Mouse (Mus musculus): ENCODE measurements at regions not wholly inside any gene's neighbourhood (a gene's known extent, or its start where the extent isn't known, plus 50 kb on each side); places are given as distances from the start of the nearest gene placed in this dataset.

DNA sequence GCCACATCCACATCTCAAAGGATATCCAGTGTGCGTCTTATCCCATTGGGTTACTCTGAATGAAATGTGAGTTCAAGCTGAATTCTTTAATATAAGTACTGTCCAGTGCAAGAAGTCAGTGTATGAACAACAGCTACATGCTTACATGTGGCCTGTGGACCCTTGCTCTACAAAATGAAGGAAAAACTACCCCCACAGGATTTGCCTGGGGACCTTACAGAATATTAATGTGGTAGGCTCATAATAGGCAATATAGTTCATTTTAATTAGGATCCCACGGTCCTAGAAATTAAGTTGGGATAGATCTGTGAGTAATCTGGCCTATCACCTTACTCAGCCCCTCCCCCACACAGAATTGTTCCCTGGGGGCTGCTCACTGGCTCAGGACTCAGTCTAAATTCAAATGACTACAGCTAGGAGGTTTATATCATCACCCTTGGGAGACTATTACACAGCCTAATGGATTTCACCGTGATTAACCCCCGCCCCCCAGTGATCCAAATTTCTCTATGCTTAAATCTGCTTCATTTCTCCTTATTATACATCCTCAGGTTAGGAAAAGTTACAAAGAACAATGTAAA lies 145.4 kb upstream of the 1700025G04Rik start:
- Histone ChIP-seq H3K4me2 (ENCODE audit: low read depth) (no peak overlapping the region), H3K36me3 (ENCODE audit: control insufficient read depth, insufficient read depth) (no peaks in the 10 kb centered on the region), H3K4me3 (no peak overlapping the region), H3K27me3 (ENCODE audit: control insufficient read depth, insufficient read depth, insufficient read length) (no peaks in the 10 kb centered on the region), H3ac (ENCODE audit: control insufficient read depth, insufficient read length) (no peak overlapping the region), H3K79me2 (ENCODE audit: control insufficient read depth, insufficient read depth) (no peaks in the 10 kb centered on the region)
- TF ChIP-seq MYOD1 (IDR thresholded peaks at IDR 0.05; ENCODE audit: control insufficient read depth in 1 of 3, insufficient read length in 2 of 3, low read depth in 2 of 3) (no peak), REST (IDR thresholded peaks at IDR 0.05; ENCODE audit: insufficient read depth, insufficient read length) (no peak), MYOG (IDR thresholded peaks at IDR 0.05; ENCODE audit: control insufficient read depth in 1 of 3, insufficient read depth in 1 of 3, insufficient read length in 2 of 3, low read depth in 2 of 3) (no peak)

DNA sequence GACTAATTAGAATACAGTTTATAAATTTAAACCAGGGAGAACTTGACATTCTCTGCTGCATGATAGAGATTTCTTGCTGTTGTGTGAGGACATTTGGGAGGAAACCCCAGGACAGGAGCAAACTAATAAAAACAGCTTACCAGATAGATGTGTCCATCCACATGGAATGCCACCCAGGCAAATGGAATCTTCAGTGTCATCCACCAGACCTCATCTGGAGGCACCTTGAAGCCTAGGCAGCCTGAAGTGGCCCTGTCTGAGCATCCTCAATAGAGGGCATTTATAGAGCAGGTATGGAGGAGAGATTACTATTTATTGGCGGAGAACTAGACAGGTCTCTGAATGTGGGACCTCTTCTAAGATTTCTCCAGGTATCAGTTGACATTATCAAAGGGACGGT lies 144.8 kb upstream of the 1700025G04Rik start:
- Histone ChIP-seq H3K4me2 (ENCODE audit: low read depth) (no peak overlapping the region), H3K4me3 (no peak overlapping the region), H3ac (ENCODE audit: control insufficient read depth, insufficient read length) (no peak overlapping the region), H3K27me3 (ENCODE audit: control insufficient read depth, insufficient read depth, insufficient read length) (no peaks in the 10 kb centered on the region), H3K36me3 (ENCODE audit: control insufficient read depth, insufficient read depth) (no peaks in the 10 kb centered on the region), H3K79me2 (ENCODE audit: control insufficient read depth, insufficient read depth) (no peaks in the 10 kb centered on the region)
- TF ChIP-seq CEBPB (IDR thresholded peaks at IDR 0.05; ENCODE audit: insufficient read depth, poor library complexity, severe bottlenecking) (no peak), REST (IDR thresholded peaks at IDR 0.05; ENCODE audit: insufficient read depth, insufficient read length) (no peak)

DNA sequence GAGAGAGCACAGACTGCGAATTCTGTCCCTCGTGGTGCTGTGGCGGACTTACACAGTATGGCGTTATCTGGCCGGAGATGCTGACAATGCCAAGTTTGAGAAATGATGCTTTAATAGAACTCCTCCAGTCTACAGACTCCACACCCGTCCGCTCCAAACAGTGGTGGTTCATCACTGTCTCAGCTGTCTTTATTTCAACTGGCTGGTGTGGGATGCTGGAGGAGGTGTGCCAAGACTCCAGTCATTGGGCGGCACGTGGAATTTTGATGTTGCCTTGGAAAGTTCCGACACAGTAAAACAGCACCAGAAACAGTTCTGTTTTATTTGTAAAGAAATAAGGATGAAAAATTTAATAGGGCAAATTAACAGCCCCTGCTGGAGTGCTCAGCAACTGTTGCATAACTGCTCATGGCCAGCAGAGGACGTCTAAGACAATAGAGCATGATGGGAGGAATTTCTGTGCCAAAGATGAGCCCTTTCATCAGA lies 141.8 kb upstream of the 1700025G04Rik start:
- no peaks in the 10 kb centered on the region for H3K79me2 ChIP-seq (ENCODE audit: control insufficient read depth, insufficient read depth)
- H3K4me3 ChIP-seq = no peak overlapping the region
- no peak overlapping the region for H3K4me2 ChIP-seq (ENCODE audit: low read depth)
- TF ChIP-seq E2F4 (IDR thresholded peaks at IDR 0.05; ENCODE audit: insufficient read depth) = no peak
- TF ChIP-seq USF1 (IDR thresholded peaks at IDR 0.05; ENCODE audit: low read depth) = no peak
- no peak for TF ChIP-seq CEBPB (IDR thresholded peaks at IDR 0.05; ENCODE audit: insufficient read depth, poor library complexity, severe bottlenecking)
- no peak overlapping the region for H3ac ChIP-seq (ENCODE audit: control insufficient read depth, insufficient read length)
- no peaks in the 10 kb centered on the region for H3K36me3 ChIP-seq (ENCODE audit: control insufficient read depth, insufficient read depth)
- no peaks in the 10 kb centered on the region for H3K27me3 ChIP-seq (ENCODE audit: control insufficient read depth, insufficient read depth, insufficient read length)

DNA sequence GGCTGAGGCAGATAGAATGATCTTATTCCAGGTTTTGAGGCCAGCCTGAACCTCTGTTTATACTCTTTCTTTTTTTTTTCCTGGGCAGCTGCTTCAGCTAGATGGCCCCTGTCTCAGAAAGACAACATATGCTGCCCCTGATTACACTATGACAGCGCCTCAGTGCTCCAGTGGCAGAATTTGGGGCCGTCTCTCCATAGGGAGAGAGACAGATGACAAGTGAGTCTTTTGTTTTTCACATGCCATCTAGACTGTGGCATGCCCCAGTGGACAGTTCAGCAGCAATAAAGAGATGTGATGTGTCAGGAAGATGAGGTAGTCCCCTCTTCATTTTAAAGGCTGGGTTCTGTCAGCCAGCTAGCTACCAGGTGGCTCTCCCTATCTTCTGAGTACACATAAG lies 139.8 kb upstream of the 1700025G04Rik start:
- Histone ChIP-seq H3K27me3 (ENCODE audit: control insufficient read depth, insufficient read depth, insufficient read length) (no peaks in the 10 kb centered on the region), H3K79me2 (ENCODE audit: control insufficient read depth, insufficient read depth) (no peaks in the 10 kb centered on the region), H3ac (ENCODE audit: control insufficient read depth, insufficient read length) (no peak overlapping the region), H3K4me2 (ENCODE audit: low read depth) (no peak overlapping the region), H3K4me3 (no peak overlapping the region), H3K36me3 (ENCODE audit: control insufficient read depth, insufficient read depth) (no peaks in the 10 kb centered on the region)
- no peak for TF ChIP-seq TCF3 (IDR thresholded peaks at IDR 0.05; ENCODE audit: insufficient read length, low read depth)
- TF ChIP-seq REST (IDR thresholded peaks at IDR 0.05; ENCODE audit: insufficient read depth, insufficient read length) = no peak
- no peak for TF ChIP-seq MYOD1 (IDR thresholded peaks at IDR 0.05; ENCODE audit: control insufficient read depth in 1 of 3, insufficient read length in 2 of 3, low read depth in 2 of 3)
- TF ChIP-seq POLR2A (IDR thresholded peaks at IDR 0.05; ENCODE audit: insufficient read length, low read depth) = no peak
- no peak for TF ChIP-seq MAX (IDR thresholded peaks at IDR 0.05; ENCODE audit: low read depth)
- no peak for TF ChIP-seq TCF12 (IDR thresholded peaks at IDR 0.05; ENCODE audit: insufficient read depth, poor library complexity, severe bottlenecking)
- TF ChIP-seq USF1 (IDR thresholded peaks at IDR 0.05; ENCODE audit: low read depth) = no peak
- TF ChIP-seq MYOG (IDR thresholded peaks at IDR 0.05; ENCODE audit: control insufficient read depth in 1 of 3, insufficient read depth in 1 of 3, insufficient read length in 2 of 3, low read depth in 2 of 3) = no peak
- TF ChIP-seq SRF (IDR thresholded peaks at IDR 0.05; ENCODE audit: control insufficient read depth, insufficient read length, low read depth) = no peak
- TF ChIP-seq CEBPB (IDR thresholded peaks at IDR 0.05; ENCODE audit: insufficient read depth, poor library complexity, severe bottlenecking) = no peak
- TF ChIP-seq E2F4 (IDR thresholded peaks at IDR 0.05; ENCODE audit: insufficient read depth) = no peak
- TF ChIP-seq POLR2AphosphoS2 (IDR thresholded peaks at IDR 0.05; ENCODE audit: insufficient read length, low read depth) = no peak

DNA sequence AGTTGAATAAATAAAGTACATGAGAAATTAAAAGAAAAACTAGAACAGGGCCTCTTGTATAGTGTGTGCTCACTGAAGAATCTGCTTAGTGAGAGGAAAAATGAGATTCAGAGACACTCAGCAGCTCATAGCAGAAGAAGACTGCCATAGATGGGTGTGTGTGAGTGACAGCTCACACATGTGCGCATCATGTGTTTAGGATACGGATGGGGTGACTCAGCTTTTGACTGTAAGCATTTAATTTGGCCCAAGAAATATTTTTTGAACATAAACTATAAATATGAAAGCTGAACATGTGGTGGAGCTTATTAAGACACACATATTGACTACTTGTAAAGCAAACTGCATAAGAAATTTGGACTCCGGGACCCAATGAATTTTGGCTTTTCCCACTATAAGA lies 136.1 kb upstream of the 1700025G04Rik start:
- Histone ChIP-seq H3K4me3 (no peak overlapping the region), H3K79me2 (ENCODE audit: control insufficient read depth, insufficient read depth) (no peaks in the 10 kb centered on the region), H3K36me3 (ENCODE audit: control insufficient read depth, insufficient read depth) (no peaks in the 10 kb centered on the region), H3K4me2 (ENCODE audit: low read depth) (no peak overlapping the region), H3ac (ENCODE audit: control insufficient read depth, insufficient read length) (no peak overlapping the region), H3K27me3 (ENCODE audit: control insufficient read depth, insufficient read depth, insufficient read length) (no peaks in the 10 kb centered on the region)
- TF ChIP-seq POLR2A (IDR thresholded peaks at IDR 0.05; ENCODE audit: insufficient read length, low read depth) = no peak
- peak in 1 of 3 experiments; percentile 49 for TF ChIP-seq MYOD1 (IDR thresholded peaks at IDR 0.05; ENCODE audit: control insufficient read depth in 1 of 3, insufficient read length in 2 of 3, low read depth in 2 of 3)

DNA sequence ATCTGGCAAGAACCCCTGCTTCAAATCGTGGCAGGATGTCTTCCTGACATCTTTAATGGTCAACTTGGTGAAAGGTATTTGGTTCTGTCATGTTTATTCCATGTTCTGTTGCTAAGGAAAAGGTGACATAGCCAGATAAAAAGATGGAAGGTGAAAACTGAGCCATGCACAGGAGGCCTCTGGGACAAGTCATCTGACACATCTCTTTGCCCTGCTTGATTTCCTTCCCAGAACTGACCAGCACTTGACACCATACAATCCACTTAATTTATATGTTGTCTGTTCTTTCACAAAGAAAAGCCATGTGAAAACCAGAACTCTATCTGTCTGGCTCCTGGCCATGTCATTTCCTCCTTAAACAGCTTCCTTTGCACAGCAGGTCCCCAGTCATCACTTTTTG lies 133.7 kb upstream of the 1700025G04Rik start:
- TF ChIP-seq USF1 (IDR thresholded peaks at IDR 0.05; ENCODE audit: low read depth) = no peak
- no peak for TF ChIP-seq MYOD1 (IDR thresholded peaks at IDR 0.05; ENCODE audit: control insufficient read depth in 1 of 3, insufficient read length in 2 of 3, low read depth in 2 of 3)
- Histone ChIP-seq H3K4me3 (no peak overlapping the region), H3K79me2 (ENCODE audit: control insufficient read depth, insufficient read depth) (no peaks in the 10 kb centered on the region), H3K36me3 (ENCODE audit: control insufficient read depth, insufficient read depth) (no peaks in the 10 kb centered on the region), H3ac (ENCODE audit: control insufficient read depth, insufficient read length) (no peak overlapping the region), H3K4me2 (ENCODE audit: low read depth) (no peak overlapping the region), H3K27me3 (ENCODE audit: control insufficient read depth, insufficient read depth, insufficient read length) (no peaks in the 10 kb centered on the region)
